Mouse (Mus musculus) hindbrain, embryonic 16.5 days (tissue): ENCODE data around the gene Col9a3. TPM values are rescaled to one million over a fixed set of nuclear protein-coding genes. Genes with fewer than 3 reads are reported as not detected.

ENCODE experiments used
- ATAC-seq: fragments of 200-750 bp; cut with Nextera tagmentation; 2 replicates; pipeline ENCODE4 v1.8.0; 2017; ENCODE audit warnings: moderate TSS enrichment, moderate library complexity
- H3K27ac ChIP-seq: fragments of 300-500 bp; sonication (generic); 2 replicates; pipeline ENCODE4 v1.5.1; 2014; ENCODE audit warnings: low read depth, mild to moderate bottlenecking, control low read depth, low read length, moderate library complexity
- H3K27me3 ChIP-seq: fragments of 300-500 bp; sonication (generic); replicated peaks from 2 replicates; pipeline ENCODE4 v1.6.1; 2014; ENCODE audit warnings: low read length; ENCODE audit not compliant: control insufficient read depth, insufficient read depth
- H3K36me3 ChIP-seq: fragments of 300-500 bp; sonication (generic); 2 replicates; pipeline ENCODE4 v1.6.1; 2014; ENCODE audit warnings: mild to moderate bottlenecking, low read length, moderate library complexity, mixed read lengths; ENCODE audit not compliant: control insufficient read depth, insufficient read depth
- H3K4me1 ChIP-seq: fragments of 300-500 bp; sonication (generic); 2 replicates; pipeline ENCODE4 v1.6.1; 2014; ENCODE audit warnings: low read depth, low read length; ENCODE audit not compliant: control insufficient read depth, insufficient read depth
- H3K4me2 ChIP-seq: fragments of 300-500 bp; sonication (generic); 2 replicates; pipeline ENCODE4 v1.6.1; 2014; ENCODE audit warnings: mild to moderate bottlenecking, low read length, control low read depth, moderate library complexity
- H3K4me3 ChIP-seq: fragments of 300-500 bp; sonication (generic); 2 replicates; pipeline ENCODE4 v1.5.1; 2014; ENCODE audit warnings: mild to moderate bottlenecking, low read length, control low read depth, moderate library complexity
- H3K9ac ChIP-seq: fragments of 300-500 bp; sonication (generic); 2 replicates; pipeline ENCODE4 v1.6.1; 2014; ENCODE audit warnings: low read depth, mild to moderate bottlenecking, control low read depth, low read length, moderate library complexity
- H3K9me3 ChIP-seq: fragments of 300-500 bp; sonication (generic); 2 replicates; pipeline ENCODE4 v1.6.1; 2014; ENCODE audit warnings: mild to moderate bottlenecking, low read length, moderate library complexity; ENCODE audit not compliant: control insufficient read depth
- WGBS: fragments of 180-500 bp; shearing (Covaris S2); extraction: QIAGEN DNeasy Blood & Tissue Kit; methylation state at CpG from one replicate; pipeline ENCODE4 v1.1.7; 2014; 5-methylcytosine and 5-hydroxymethylcytosine counted together
- polyA plus RNA-seq: library from polyadenylated mRNA; unstranded; fragments of >200 nt; fragmentation: Nextera tagmentation; extraction: Ambion mirVana; gene quantifications from 2 replicates; pipeline ENCODE4 v1.2.1, GENCODE M21; 2015

Col9a3 gene
- polyA plus RNA-seq, result 92.8 and 93.2 TPM in 2 replicates

DNA sequence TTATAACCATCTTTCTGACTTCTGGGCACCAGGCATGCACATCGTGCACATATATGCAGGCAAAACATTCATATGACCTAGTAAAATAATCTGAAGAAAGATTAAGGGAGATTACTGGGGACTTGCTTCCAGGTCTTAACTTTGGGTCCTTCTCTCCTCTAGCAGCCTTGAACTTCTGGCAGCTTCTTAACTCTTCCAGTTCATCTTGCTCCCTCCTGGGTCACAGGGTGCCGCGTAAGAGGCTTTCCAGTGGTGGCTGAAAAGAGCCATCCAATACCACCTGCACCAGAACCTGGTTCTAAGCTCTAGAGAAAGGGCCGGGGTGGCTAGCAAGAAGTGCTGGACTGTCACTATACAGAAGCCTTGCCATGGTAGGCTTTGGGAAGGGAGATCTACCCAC lies at the start of gene Col9a3:
Col9a3 (plus strand) TSS at position 301 of the 400 bp plus-strand sequence.
- no peak for ATAC-seq
- Histone ChIP-seq H3K9me3 (no peaks in the 10 kb centered on the region), H3K4me3 (peak within 1 kb of the TSS; percentile 39), H3K27ac (peak within 1 kb of the TSS; percentile 40; the same call in 1 of the 2 replicates), H3K27me3 (peaks cover 5% of the 10 kb centered on the region; the same call in 1 of the 2 replicates), H3K36me3 (peaks cover 13% of the 10 kb centered on the region), H3K4me2 (peak within 1 kb of the TSS; percentile 66), H3K9ac (peak within 1 kb of the TSS; percentile 65), H3K4me1 (peaks cover 20% of the 10 kb centered on the region)
- 55% methylated on average over 4 of the region's 4 CpGs for WGBS

DNA sequence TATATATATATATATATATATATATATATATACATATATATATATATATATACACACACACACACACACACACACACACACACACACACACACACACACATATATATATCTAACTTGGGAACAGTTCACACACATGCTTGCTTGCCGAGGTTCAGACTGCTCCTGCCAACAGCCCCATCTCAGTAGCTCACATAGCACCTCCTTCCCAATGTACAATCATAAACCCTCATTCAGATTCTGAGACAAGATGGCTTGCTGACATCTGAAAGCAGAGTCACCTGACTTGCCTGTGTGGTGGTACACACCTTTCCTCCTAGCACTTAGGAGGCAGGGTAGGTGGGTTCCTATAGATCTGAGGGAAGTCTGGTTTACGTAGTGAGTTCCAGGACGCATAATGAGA lies 45.2 kb upstream of the Col9a3 start:
- Histone ChIP-seq H3K4me2 (no peak overlapping the region), H3K4me1 (peaks cover 9% of the 10 kb centered on the region), H3K36me3 (no peaks in the 10 kb centered on the region), H3K4me3 (no peak overlapping the region), H3K9ac (no peak overlapping the region), H3K27me3 (no peaks in the 10 kb centered on the region), H3K27ac (no peak overlapping the region), H3K9me3 (no peaks in the 10 kb centered on the region)
- ATAC-seq, result no peak
- WGBS, result 71% methylated on average over 3 of the region's 3 CpGs

DNA sequence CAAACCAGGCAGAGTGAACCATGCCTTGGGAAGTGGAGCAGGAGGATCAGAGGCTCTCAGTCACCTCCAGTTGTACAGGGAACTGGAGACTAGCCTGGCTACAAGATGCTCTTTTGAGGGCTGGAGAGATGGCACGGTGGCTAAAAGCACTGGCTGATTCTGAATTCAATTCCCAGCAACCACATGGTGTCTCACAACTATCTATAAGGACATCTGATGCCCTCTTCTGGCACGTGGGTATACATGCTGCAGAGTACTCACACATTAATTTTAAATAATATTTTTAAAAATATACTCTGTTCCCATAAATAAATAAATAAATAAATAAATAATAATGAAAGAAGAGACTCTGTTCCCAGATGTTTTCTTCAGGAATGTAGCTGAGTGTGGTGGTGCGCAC lies 42.4 kb upstream of the Col9a3 start:
- Histone ChIP-seq H3K9me3 (no peaks in the 10 kb centered on the region), H3K27me3 (no peaks in the 10 kb centered on the region), H3K4me2 (no peak overlapping the region), H3K4me1 (no peaks in the 10 kb centered on the region), H3K27ac (no peak overlapping the region), H3K9ac (no peak overlapping the region), H3K4me3 (no peak overlapping the region), H3K36me3 (no peaks in the 10 kb centered on the region)
- ATAC-seq, result no peak
- 49% methylated on average over 3 of the region's 3 CpGs for WGBS

DNA sequence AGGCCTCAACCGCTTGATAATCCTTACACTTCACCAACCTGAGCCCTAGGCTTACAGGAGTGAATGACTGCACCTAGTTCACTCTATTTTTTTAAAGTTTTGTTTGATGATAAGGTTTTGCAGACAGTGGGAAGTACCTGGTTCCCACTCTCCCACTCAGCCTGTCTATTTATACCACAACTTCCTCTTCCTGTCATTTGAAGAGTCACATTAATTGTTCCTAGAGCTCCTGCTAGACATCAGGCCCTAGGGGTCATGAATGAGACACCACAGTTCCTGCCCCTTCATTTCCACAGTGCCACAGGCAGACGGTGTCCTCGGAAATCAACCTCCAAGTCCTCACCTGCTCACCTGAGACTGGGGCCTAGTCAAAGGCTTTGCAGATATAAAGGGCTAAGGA lies 41.1 kb upstream of the Col9a3 start:
- ATAC-seq, result no peak
- Histone ChIP-seq H3K36me3 (no peaks in the 10 kb centered on the region), H3K9ac (no peak overlapping the region), H3K4me3 (no peak overlapping the region), H3K4me2 (no peak overlapping the region), H3K27me3 (no peaks in the 10 kb centered on the region), H3K9me3 (no peaks in the 10 kb centered on the region), H3K4me1 (no peaks in the 10 kb centered on the region), H3K27ac (no peak overlapping the region)
- 88% methylated on average over 3 of the region's 3 CpGs for WGBS

DNA sequence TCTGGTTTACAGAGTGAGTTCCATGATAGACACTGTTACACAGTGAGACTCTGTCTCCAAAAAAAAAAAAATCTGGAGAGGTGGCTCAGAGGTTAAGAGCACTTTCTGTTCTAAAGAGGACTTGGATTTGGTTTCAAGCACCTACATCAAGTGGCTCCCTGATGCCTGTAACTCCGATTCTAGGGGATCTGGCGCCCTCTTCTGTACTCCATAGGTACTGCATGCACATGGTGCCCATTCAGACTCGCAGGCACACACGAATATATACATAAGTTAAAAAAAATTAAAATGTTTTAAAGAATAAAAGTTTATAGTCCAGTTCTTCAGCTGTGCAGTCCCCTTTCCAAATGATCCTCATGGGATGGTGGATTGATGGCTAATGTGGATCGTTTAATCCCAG lies 37.3 kb upstream of the Col9a3 start:
- Histone ChIP-seq H3K27me3 (no peaks in the 10 kb centered on the region), H3K4me1 (peaks cover 4% of the 10 kb centered on the region; the same call in 1 of the 2 replicates), H3K36me3 (no peaks in the 10 kb centered on the region), H3K4me3 (no peak overlapping the region), H3K9ac (no peak overlapping the region), H3K27ac (no peak overlapping the region), H3K4me2 (no peak overlapping the region), H3K9me3 (no peaks in the 10 kb centered on the region)
- WGBS, result 55% methylated on average over 5 of the region's 5 CpGs
- no peak for ATAC-seq

DNA sequence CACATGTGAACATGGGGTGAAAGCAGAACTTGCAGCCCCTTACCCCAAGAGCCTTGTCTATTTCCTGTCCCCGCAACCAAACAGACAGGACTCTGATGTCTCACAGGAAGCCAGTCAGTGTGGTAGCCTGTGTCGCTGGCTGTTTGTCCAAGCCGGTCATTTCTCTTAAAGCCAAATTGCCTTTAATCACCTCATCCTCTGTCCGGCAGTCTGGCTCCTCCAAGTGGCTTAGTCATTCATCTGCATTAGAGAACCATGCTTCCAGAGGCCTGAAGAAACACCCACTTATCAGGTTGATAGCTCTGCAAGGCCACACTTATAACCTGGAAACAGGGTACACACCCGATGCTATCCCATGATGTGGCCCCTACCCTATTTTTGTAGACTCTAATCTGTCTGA lies 35.4 kb upstream of the Col9a3 start:
- Histone ChIP-seq H3K9me3 (no peaks in the 10 kb centered on the region), H3K36me3 (no peaks in the 10 kb centered on the region), H3K4me1 (peaks cover 4% of the 10 kb centered on the region; the same call in 1 of the 2 replicates), H3K27me3 (no peaks in the 10 kb centered on the region), H3K9ac (no peak overlapping the region), H3K27ac (no peak overlapping the region), H3K4me2 (no peak overlapping the region), H3K4me3 (no peak overlapping the region)
- ATAC-seq, result no peak
- 77% methylated on average over 5 of the region's 5 CpGs for WGBS

DNA sequence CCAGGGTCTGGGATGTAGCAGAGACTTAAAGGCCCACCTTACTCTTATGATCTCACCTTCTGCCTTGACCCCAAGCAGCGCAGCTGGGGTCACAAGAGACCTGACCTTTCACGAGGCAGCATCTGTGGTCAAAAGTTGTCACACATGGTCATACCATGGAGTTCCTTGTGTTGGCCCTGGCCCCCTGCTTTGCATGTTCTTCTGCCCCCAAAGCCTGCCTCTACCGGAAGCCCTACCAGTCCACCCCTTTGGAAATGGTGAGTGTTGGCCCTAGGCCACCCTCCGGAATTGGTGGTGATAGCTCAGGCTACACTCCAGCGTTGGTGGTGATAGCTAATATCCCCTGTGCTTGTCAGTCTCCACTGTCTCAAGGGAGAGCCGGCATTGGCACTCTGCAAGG lies 34.3 kb upstream of the Col9a3 start:
- Histone ChIP-seq H3K27ac (no peak overlapping the region), H3K4me2 (no peak overlapping the region), H3K4me3 (no peak overlapping the region), H3K36me3 (no peaks in the 10 kb centered on the region), H3K4me1 (peaks cover 4% of the 10 kb centered on the region; the same call in 1 of the 2 replicates), H3K27me3 (no peaks in the 10 kb centered on the region), H3K9ac (no peak overlapping the region), H3K9me3 (no peaks in the 10 kb centered on the region)
- WGBS, result 43% methylated on average over 6 of the region's 6 CpGs
- no peak for ATAC-seq

DNA sequence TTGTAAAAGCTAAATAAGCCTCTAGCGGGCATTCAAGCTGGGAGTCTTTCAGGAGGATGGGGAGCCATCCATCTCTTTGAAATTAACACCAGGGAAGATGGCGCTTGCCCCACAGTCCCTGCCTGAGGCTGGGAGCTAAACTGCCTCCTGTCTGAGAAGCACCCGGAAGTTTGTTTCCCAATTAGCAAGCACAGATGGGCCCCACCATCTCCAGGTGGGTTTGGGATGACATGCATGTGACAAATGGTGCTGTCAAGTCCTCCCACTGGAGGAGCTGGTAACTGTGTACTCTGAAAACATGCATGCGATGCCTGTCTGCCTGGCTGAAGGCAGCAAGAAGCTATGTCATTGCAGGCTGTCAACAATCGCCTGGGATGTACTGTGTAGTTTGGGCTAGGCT lies 33.7 kb upstream of the Col9a3 start:
- 21% methylated on average over 5 of the region's 5 CpGs for WGBS
- no peaks in the 10 kb centered on the region for H3K27me3 ChIP-seq
- H3K27ac ChIP-seq, result no peak overlapping the region
- peaks cover 4% of the 10 kb centered on the region; the same call in 1 of the 2 replicates for H3K4me1 ChIP-seq
- no peaks in the 10 kb centered on the region for H3K9me3 ChIP-seq
- H3K36me3 ChIP-seq, result no peaks in the 10 kb centered on the region
- peak; percentile 64 for ATAC-seq
- H3K4me3 ChIP-seq, result no peak overlapping the region
- H3K9ac ChIP-seq, result no peak overlapping the region
- H3K4me2 ChIP-seq, result no peak overlapping the region

DNA sequence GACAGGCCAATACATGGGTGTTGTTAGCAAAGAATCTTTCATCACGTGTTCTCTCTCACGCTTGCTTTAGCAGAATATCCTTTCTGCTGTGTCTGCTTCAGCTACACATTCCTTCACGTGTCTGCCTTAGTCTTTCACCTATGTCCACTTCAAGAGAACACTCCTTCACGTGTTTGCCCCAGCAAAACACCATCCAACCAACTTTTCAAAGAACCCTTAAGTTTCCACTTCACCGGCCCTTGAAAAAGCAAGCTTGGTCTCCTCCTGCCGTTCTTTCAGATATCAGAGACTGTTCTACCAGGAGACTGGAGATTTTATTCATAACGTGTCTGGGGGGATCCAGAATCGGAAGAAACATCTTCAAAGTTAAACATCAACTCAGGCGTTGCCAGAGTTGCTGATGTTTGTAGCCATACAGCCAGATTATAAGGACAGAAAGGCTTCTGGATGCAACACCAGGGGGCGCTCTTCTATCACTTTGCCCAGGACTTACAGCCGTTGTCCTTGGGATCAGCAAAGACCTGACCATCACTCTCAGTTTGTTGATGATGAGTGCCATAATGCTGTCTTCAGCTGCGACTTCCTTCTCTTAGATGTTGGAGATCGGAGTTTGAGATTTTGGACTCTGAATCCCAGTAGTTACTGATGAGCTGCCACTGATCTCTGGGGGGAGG lies 31.2 kb upstream of the Col9a3 start:
- Histone ChIP-seq H3K27me3 (no peaks in the 10 kb centered on the region), H3K4me1 (peaks cover 13% of the 10 kb centered on the region), H3K27ac (no peak overlapping the region), H3K36me3 (no peaks in the 10 kb centered on the region), H3K4me3 (no peak overlapping the region), H3K9ac (no peak overlapping the region), H3K4me2 (no peak overlapping the region), H3K9me3 (no peaks in the 10 kb centered on the region)
- ATAC-seq, result no peak
- WGBS, result 39% methylated on average over 13 of the region's 13 CpGs
